Mouse (Mus musculus) left cerebral cortex, adult 11 months (tissue): ENCODE data around the gene Kif28.
"Not testable (repeated sequence)": the region's sequence is repeated elsewhere in the genome, so short reads cannot be mapped to it uniquely, and the experiment has no call there.

ENCODE experiments used
- DNase-seq: peaks from one replicate; pipeline ENCODE4 v3.0.0; 2022; ENCODE audit warnings: low spot score

The Kif28 gene

GRCm38 (mm10) chr1:179704150-179704549 lies 40.9 kb downstream of the Kif28 start:
- no peak for DNase-seq

- no peak for DNase-seq
Observed at GRCm38 (mm10) chr1:179689479-179689878, 55.6 kb downstream of the Kif28 start.

- DNase-seq = no peak
Observed at GRCm38 (mm10) chr1:179688914-179689313, 56.2 kb downstream of the Kif28 start.

GRCm38 (mm10) chr1:179688415-179688814 lies 56.7 kb downstream of the Kif28 start:
- DNase-seq = no peak

- DNase-seq = no peak
Observed at GRCm38 (mm10) chr1:179687966-179688365, 57.1 kb downstream of the Kif28 start.

GRCm38 (mm10) chr1:179687305-179687704 lies 57.8 kb downstream of the Kif28 start:
- DNase-seq = no peak

- DNase-seq = no peak
Observed at GRCm38 (mm10) chr1:179686781-179687180, 58.3 kb downstream of the Kif28 start.

- no peak for DNase-seq
Observed at GRCm38 (mm10) chr1:179686348-179686747, 58.7 kb downstream of the Kif28 start.

GRCm38 (mm10) chr1:179682753-179683152 lies 62.3 kb downstream of the Kif28 start:
- DNase-seq = not testable (repeated sequence)

GRCm38 (mm10) chr1:179679326-179679725 lies 65.7 kb downstream of the Kif28 start:
- no peak for DNase-seq

- DNase-seq = no peak
Observed at GRCm38 (mm10) chr1:179677031-179677430, 68.0 kb downstream of the Kif28 start.

GRCm38 (mm10) chr1:179674355-179674754 lies 70.7 kb downstream of the Kif28 start:
- no peak for DNase-seq

GRCm38 (mm10) chr1:179668836-179669537 lies 76.1 kb downstream of the Kif28 start:
- DNase-seq = no peak

GRCm38 (mm10) chr1:179668013-179668805 lies 76.9 kb downstream of the Kif28 start, which contains the start of gene Sccpdh:
Gene Sccpdh (plus strand): TSS chr1:179668210.
- peak; percentile 55 for DNase-seq

- DNase-seq = no peak
Observed at GRCm38 (mm10) chr1:179667450-179667849, 77.6 kb downstream of the Kif28 start.

GRCm38 (mm10) chr1:179666971-179667370 lies 78.1 kb downstream of the Kif28 start:
- DNase-seq = peak; percentile 25

- no peak for DNase-seq
Observed at GRCm38 (mm10) chr1:179664309-179664930, 80.7 kb downstream of the Kif28 start.

- DNase-seq = no peak
Observed at GRCm38 (mm10) chr1:179663065-179663464, 82.0 kb downstream of the Kif28 start.

GRCm38 (mm10) chr1:179651224-179651623 lies 93.8 kb downstream of the Kif28 start:
- DNase-seq = no peak

GRCm38 (mm10) chr1:179650284-179650683 lies 94.8 kb downstream of the Kif28 start:
- no peak for DNase-seq

GRCm38 (mm10) chr1:179649324-179649723 lies 95.7 kb downstream of the Kif28 start:
- DNase-seq = no peak

- DNase-seq = not testable (repeated sequence)
Observed at GRCm38 (mm10) chr1:179648678-179649077, 96.4 kb downstream of the Kif28 start.

GRCm38 (mm10) chr1:179645980-179646268 lies 99.1 kb downstream of the Kif28 start:
- no peak for DNase-seq
